Mouse (Mus musculus) cerebellum, postnatal 36 days (tissue): ENCODE measurements around the gene Stra6l.

ENCODE experiments used
- DNase-seq, 2 experiments: peaks; one replicate each; pipeline ENCODE4 v3.0.0; 2021 to 2022; ENCODE audit warnings: mixed read lengths in 2 of 2

Stra6l gene

DNA sequence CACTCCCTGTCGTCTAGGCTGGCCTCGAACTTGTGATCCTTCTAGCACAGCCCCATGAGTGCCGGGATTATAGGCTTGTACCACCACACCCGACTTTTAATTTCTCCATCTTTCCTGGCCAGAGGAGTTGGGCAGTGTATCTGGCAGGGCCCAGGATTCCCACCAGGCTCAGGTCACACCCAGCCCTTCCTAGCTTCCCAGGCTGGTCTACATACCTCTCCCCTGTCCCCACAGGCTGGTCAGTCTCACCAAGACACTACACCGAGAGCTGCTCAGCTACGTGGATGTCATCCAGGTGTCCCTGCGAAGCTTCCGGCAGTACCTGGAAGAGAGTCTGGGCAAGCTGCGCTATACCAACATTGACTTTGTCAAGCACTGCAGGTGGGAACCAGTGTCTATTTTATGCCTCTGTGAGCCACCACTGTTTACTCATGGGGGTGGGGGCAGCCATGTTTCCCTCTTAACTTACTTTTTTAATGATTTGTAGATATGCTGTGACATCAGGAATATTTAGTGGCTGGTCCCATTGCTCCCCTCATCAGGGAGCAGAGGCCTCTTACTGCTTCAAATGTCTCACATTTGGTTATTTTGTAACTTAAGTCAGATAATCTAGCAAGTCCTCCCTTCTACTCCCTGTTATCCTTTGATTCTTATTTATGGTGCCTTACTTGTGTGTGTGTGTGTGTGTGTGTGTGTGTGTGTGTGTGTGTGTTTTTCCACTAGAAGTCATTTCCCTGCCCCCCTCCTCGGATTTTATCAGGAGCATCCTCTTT is 73.4 kb downstream of the Stra6l start:
- no peak for DNase-seq

- no peak for DNase-seq
These were observed 75.5 kb downstream of the Stra6l start for GRCm38 (mm10) chr4:45924011-45924410.

- no peak for DNase-seq
These were observed 80.1 kb downstream of the Stra6l start for GRCm38 (mm10) chr4:45928561-45928960.
